Mouse (Mus musculus): ENCODE measurements at regions not wholly inside any gene's neighbourhood (a gene's known extent, or its start where the extent isn't known, plus 50 kb on each side); places are given as distances from the start of the nearest gene placed in this dataset.
"Not testable (repeated sequence)": the region's sequence is repeated elsewhere in the genome, so short reads cannot be mapped to it uniquely, and the experiment has no call there.

DNA sequence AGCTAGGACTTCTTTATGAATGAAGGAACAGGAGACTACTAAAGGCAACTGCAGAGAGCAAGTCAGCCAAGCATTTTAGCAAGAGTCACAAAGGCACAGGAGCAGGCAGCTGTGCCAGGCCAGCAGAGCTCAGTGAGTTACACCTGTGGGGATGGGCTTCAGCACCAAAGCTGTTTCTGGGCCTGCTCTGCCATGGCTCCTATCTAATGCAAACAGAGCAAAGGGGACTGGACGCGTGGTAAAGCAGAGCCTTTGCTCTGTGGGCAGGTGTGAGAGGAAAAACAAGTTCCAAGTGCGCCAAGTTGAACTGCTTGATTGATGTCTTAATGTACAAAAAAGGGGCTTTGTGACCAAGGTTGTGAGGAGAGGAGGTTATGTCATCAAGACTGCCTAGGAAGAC, 215.4 kb downstream of the Bcl11a start:
- ATAC-seq (replicated peaks; ENCODE audit: low FRiP score, low TSS enrichment, poor library complexity, severe bottlenecking) = no peak

- ATAC-seq (replicated peaks; ENCODE audit: low FRiP score, low TSS enrichment, poor library complexity, severe bottlenecking) = no peak
Measured at GRCm38 (mm10) chr11:24293860-24294531, 216.1 kb downstream of the Bcl11a start.

DNA sequence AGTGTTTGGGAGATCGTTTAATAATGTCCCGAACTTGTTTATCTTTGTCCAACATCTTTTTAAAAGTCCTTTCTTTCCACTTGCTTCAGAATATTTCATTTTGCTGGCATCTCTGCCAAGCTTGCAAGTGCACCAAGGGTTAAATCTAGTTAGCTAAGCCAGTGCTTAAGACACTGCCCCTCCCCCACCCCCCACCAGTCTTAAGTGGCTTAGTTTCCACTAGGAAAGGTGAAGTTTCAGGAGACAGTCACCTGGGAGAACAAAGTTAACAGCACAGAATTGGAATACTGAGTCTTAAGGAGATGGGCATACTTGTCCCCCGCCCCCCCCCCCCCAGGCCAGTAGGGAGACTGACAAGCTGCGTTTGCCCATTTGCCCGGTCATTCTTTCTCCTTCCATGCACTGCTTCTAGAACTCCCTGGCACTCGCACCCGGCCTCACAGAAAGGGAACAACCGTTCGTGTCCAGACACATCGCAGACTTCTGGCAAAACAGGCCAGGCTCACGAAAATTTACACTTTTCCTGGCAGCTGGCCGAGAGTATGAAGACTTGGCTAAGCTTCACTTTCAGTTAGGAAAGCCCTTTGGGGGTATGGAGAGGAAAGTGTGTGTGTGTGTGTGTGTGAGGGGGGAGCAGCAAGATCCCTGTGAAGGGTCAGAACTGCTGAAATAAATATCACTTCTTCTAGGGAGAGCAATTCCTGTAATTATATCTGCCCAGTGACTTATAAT, 219.2 kb downstream of the Bcl11a start:
- 0 out of 2 replicates have a peak, but pooled peaks have one; percentile 22 for ATAC-seq (replicated peaks; ENCODE audit: low FRiP score, low TSS enrichment, poor library complexity, severe bottlenecking)

DNA sequence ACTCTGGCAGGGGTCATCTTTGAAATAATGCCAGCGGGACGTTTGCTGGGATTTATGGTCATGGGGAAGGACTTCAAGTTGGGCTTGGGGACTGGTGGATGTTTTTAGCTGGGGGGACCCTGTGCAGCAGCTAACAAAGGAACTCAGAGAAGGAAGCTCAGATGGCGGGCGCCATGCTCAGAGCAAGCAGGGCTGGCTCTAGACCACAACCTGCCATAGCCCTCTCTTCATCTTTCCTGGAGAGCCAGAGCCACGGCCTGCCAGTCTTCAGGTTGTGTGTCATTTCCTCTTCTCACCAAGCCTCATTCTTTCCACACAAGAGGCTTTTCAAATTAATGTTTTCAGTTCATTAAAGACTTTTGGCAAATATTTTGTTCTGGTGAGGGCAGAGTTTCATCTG, 219.9 kb downstream of the Bcl11a start:
- ATAC-seq (replicated peaks; ENCODE audit: low FRiP score, low TSS enrichment, poor library complexity, severe bottlenecking) = no peak

GRCm38 (mm10) chr11:24300351-24300750, 222.5 kb downstream of the Bcl11a start:
- ATAC-seq (replicated peaks; ENCODE audit: low FRiP score, low TSS enrichment, poor library complexity, severe bottlenecking) = no peak

DNA sequence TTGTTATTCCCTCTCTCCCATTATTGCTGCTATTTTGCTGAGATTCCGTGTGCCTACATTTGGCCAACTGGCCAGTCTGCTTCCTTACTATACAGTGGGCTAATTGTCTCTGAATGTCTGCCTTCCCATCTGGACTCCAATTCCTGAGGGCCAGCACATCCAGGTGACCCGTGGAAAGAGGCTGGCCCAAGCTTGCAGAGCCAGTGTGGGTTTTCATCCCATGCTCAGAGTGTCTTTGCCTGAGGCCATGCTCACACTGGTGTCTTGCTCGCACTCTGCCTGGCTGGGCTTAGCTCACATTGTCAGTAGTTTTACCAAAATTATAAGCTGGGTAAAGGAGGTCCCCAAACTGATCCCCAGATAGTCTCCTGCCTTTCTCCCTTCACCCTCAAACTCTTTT, 223.3 kb downstream of the Bcl11a start:
- ATAC-seq (replicated peaks; ENCODE audit: low FRiP score, low TSS enrichment, poor library complexity, severe bottlenecking) = no peak

DNA sequence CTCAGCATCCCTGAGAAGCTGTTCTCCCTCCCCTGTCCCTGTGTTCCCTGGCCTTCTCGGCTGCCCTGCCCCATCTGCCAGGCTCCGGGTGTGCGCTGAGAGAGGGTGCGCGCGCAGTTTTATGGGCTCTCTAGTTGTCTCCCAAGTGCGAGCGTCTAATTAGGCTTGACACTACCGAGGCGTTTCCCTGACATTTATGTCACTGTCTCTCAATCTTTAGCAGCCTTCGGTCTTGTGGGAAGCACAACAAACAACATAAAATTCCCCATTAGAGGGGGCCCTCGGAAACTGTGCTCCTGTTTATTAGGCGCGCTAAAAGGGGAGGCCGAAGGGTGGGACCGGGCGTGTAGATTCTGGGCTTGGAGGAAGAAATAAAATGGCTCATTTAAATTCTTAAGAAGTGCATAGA, 227.3 kb downstream of the Bcl11a start:
- peak; percentile 56 for ATAC-seq (replicated peaks; ENCODE audit: low FRiP score, low TSS enrichment, poor library complexity, severe bottlenecking)

DNA sequence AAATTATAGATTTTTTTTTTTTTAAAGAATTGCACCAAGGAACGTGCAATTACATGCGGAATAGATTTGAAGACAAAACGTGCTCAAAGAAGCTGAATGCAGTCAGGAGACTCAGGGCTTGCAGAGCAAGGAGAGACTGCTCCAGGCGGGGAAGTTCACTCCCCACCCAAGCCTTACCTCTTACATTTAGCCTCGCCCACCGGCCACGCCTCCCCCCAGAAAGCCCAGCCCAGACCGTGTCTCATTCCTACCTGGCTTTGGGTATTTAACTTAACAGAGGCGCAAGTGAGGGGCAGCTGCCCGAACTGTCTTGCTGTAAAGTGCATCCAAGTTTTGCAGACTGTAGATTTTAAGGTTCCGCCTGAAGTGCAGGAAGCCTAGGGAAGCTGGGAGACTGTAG, 227.8 kb downstream of the Bcl11a start:
- ATAC-seq (replicated peaks; ENCODE audit: low FRiP score, low TSS enrichment, poor library complexity, severe bottlenecking) = peak; percentile 81

DNA sequence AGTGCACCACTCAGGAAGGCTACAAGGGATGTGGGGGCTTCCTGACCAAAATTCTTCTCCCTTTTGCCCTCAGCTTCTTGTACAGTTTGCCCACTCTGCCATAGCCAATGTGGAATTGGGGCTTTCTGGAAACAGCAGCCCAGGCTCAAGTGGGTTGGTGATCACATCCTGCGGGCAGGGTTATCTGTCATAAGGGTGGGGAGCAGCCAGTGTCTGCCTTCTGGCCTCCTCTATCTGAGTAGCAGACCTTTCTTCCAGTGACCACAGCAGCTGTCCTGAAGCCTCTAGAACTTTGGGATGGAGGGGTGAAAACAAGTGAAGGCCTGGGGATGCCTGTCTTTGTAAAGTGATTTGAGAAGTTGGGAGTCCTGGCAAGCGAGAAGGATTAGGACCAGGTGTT, 228.2 kb downstream of the Bcl11a start:
- ATAC-seq (replicated peaks; ENCODE audit: low FRiP score, low TSS enrichment, poor library complexity, severe bottlenecking) = peak; percentile 85

DNA sequence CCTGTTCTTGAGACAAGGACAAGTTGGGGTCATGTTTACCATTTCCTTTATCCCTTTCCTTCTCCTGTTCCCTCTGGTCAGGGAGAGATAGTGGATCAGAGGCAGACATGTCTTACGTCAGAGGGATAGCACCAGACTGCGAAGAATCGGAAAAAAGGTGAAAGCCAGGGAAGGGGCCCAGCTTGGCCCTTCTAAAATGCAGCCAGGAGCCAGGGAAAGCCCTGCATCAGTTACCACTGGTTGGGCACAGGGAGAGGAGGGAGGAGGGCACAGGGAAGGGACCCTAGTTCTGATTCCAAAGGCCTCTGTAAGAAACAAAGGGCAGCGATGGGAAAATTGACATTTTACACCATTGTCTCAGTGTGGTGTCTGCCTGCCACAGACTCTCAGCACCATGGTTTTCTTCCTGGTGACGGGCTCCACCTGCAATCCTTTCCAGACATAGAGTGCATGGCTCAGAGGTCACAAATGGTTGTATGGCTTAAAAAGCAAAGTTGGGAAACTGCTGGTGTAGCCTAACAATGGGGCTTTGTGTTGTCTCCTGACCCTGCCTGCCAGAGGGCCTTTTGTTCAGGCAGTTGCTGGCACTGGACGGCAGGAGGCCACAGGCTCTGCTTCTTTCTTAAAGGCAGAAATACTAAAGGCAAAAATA, 229.9 kb downstream of the Bcl11a start:
- no peak for ATAC-seq (replicated peaks; ENCODE audit: low FRiP score, low TSS enrichment, poor library complexity, severe bottlenecking)

DNA sequence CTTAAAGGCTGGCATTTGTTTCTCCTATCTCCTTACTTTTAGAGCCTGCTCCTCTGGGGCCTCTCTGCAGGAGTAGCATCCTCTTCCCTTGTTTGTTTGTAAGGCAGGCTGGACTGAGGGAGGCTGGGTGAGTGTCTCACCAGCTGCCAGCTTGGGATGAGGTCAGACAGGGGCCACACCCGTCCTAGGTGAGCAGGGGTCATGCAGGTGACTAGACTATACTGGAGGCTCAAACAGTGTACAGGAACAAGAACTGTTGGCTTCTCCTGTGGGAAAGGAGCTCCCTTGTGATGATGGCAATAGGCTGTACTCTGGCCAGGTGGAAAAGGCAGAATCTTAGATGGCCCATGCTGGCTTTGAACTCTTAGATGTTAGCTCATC, 230.4 kb downstream of the Bcl11a start:
- ATAC-seq (replicated peaks; ENCODE audit: low FRiP score, low TSS enrichment, poor library complexity, severe bottlenecking) = no peak

- no peak for ATAC-seq (replicated peaks; ENCODE audit: low FRiP score, low TSS enrichment, poor library complexity, severe bottlenecking)
Measured at GRCm38 (mm10) chr11:24314046-24314445, 236.2 kb downstream of the Bcl11a start.

GRCm38 (mm10) chr11:24315582-24315981, 237.7 kb downstream of the Bcl11a start:
- ATAC-seq (replicated peaks; ENCODE audit: low FRiP score, low TSS enrichment, poor library complexity, severe bottlenecking) = no peak

DNA sequence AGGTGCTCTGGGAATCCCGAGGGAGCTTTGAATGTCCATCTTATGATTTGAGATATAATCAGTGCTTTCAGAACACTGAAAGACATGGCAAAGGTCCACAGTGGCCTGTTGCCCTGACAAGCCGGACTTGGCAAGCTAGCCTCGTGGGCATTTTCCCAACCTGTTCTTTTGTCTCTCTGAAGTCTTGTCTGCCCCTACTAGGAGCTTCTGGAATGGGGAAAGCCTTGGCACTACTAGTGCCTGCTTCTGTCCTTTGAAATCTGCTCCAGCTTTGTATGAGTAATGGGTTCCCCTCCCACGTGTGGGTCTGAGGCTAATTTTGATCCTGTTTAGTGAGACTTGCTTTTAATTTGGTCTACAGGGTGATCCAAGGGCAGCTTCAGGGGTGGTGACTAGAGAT, 238.3 kb downstream of the Bcl11a start:
- ATAC-seq (replicated peaks; ENCODE audit: low FRiP score, low TSS enrichment, poor library complexity, severe bottlenecking) = no peak

DNA sequence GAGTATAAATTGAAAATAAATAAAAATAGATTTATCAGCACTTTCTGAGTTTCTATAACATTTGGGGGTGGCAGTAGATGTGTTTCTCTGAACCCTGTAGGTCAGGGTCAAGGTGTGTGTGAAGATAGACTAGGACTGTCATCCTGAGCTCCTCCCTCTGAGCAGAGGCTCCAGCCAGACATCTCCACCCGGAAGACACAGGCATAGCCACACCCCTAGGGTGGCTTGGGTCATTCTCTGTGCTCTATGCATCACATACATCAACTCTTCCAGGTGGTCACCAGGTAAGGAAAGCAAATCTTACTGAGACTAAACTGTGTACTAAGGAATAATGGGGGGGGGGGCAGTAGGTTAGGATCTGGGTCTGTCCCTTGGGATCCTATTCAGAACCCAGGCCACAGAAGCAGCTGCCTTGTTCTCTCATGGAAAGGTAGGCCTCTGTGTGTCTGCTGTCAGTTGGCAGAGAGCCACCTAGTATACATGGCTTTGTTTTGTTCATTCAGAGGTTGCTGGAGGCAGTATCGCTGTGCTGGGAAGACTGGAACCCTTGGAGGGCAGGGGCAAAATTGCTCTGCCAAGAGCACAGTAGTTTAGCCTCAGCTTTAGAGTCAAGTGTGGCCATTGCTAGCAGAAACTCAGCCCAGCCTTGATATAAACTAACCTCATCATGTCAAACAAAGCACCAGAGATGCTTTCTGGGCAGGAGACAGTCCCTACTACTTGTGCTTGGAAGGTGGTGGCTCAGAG, 240.3 kb downstream of the Bcl11a start:
- ATAC-seq (replicated peaks; ENCODE audit: low FRiP score, low TSS enrichment, poor library complexity, severe bottlenecking) = no peak

DNA sequence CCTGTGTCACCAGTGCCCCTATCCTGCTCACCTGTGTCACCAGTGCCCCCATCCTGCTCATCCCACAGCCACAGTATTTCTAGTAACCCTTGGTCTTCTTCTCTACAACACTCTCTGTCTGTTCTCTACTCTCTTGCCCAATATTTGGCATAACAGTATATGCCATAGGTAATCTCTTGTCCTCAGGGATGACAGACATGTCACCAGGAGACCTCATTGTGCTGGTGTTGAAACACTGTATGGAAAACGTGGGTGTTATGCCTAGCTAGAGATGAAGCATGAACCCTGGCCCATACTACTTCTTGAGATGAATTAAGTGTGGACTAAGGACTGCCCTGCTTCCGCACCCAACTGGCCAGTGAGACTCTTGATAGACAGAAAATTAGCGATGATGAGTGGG, 241.4 kb downstream of the Bcl11a start:
- no peak for ATAC-seq (replicated peaks; ENCODE audit: low FRiP score, low TSS enrichment, poor library complexity, severe bottlenecking)

DNA sequence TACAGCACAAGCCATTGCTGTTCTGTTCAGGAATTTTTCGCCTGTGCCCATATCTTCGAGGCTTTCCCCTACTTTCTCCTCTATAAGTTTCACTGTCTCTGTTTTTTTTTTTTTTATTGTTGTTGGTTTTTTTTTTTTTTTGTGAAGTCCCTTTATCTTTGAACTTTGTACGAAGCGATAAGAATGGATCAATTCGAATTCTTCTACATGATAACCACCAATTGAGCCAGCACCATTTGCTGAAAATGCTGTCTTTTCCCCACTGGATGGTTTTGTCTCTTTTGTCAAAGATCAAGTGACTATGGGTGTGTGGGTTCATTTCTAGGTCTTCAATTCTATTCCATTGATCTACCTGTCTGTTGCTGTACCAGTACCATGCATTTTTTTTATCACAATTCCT, 244.6 kb downstream of the Bcl11a start:
- ATAC-seq (replicated peaks; ENCODE audit: low FRiP score, low TSS enrichment, poor library complexity, severe bottlenecking) = not testable (repeated sequence)

GRCm38 (mm10) chr11:24328481-24328880, 250.6 kb downstream of the Bcl11a start:
- no peak for ATAC-seq (replicated peaks; ENCODE audit: low FRiP score, low TSS enrichment, poor library complexity, severe bottlenecking)

DNA sequence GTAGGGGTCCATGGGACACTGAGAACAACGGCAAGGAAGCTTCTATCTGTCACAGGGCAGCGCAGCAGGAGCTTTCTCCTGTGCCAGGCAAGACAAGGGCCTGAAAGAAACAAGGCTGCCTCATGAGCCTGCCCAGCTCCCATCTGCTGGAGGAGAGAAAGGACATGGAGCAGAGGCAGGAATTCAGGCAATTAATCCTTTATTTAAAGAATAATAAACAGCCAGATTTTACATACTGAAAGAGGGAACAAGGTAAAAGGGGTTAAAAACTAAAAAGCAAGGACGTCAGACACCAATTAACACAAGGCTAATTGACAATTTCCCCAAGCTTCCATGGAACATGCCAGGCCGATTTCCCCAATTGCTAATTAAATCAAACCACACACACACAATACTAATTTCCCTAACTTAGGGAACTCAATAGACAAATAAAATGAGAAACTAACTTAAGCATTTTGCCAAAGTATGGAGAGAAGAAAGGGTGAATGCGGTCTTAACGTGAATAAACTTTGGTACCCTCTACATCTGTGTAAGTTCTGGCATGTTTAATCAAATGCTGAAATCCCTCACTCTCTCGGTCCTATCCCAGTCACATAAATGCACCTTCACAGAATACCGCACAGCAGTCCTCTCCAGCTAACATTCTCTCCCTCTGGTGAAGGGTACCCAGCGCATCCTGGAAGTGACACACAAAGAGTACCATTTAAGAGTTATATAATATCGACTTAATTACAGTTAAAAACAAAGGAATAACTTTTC, 252.7 kb downstream of the Bcl11a start:
- ATAC-seq (replicated peaks; ENCODE audit: low FRiP score, low TSS enrichment, poor library complexity, severe bottlenecking) = no peak
